ENCODE assay signal across 34 mouse cellular contexts in genomic region chr3:129742781-129743180, GRCm38 (mm10).
"Had no signal": no experiment of that assay in that cellular context is flagged by ENCODE, and none has a peak within 500 bp of the region (broad histone marks: within the 10 kb centered on the region; RNA-seq: fewer than 3 reads in every experiment).

No protein-coding gene starts in this region.

- H3K9me3 ChIP-seq: heart, embryonic 10.5 days; heart, embryonic 12.5 days; heart, embryonic 13.5 days; heart, embryonic 15.5 days; hindbrain, embryonic 10.5 days; hindbrain, embryonic 12.5 days; hindbrain, embryonic 13.5 days; hindbrain, embryonic 15.5 days; intestine, embryonic 15.5 days; kidney, embryonic 15.5 days had no signal

- H3K4me3 ChIP-seq: heart, embryonic 10.5 days; heart, embryonic 12.5 days; heart, embryonic 13.5 days; heart, embryonic 15.5 days; hindbrain, embryonic 10.5 days; hindbrain, embryonic 12.5 days; hindbrain, embryonic 13.5 days; hindbrain, embryonic 15.5 days; intestine, embryonic 15.5 days; kidney, embryonic 15.5 days; layer of hippocampus, adult 2 months had no signal

- DNase-seq: heart, postnatal 10 days; heart, postnatal 14 days; heart, postnatal 36 days; heart, postnatal 4 days; kidney, adult 18-20 months; kidney, adult 2 months; kidney, adult 8-10 months; kidney, adult 9 months; kidney, postnatal 10 days; kidney, postnatal 14 days; kidney, postnatal 25 days; kidney, postnatal 36 days; kidney, postnatal 4 days; layer of hippocampus, adult 9-11 months; layer of hippocampus, postnatal 36 days had no signal

- ATAC-seq: hindbrain, embryonic 16.5 days; hindbrain, postnatal 0 days; inflammation-experienced regulatory T-cells, adult 6 months; intestine, embryonic 15.5 days; intestine, embryonic 16.5 days; intestine, postnatal 0 days had no signal

- H3K27ac ChIP-seq: heart, embryonic 10.5 days; heart, embryonic 13.5 days; heart, embryonic 15.5 days; hindbrain, embryonic 10.5 days; hindbrain, embryonic 12.5 days; hindbrain, embryonic 13.5 days; hindbrain, embryonic 14.5 days; hindbrain, embryonic 15.5 days; hindbrain, postnatal 0 days; intestine, embryonic 15.5 days; kidney, embryonic 15.5 days; kidney, postnatal 0 days; layer of hippocampus, adult 2 months had no signal

- H3K9ac ChIP-seq: heart, embryonic 12.5 days; heart, embryonic 13.5 days; heart, embryonic 15.5 days; hindbrain, embryonic 12.5 days; hindbrain, embryonic 13.5 days; hindbrain, embryonic 14.5 days; hindbrain, embryonic 15.5 days; intestine, embryonic 15.5 days; kidney, embryonic 15.5 days had no signal

- H3K36me3 ChIP-seq: heart, embryonic 10.5 days; heart, embryonic 12.5 days; heart, embryonic 13.5 days; heart, embryonic 15.5 days; hindbrain, embryonic 10.5 days; hindbrain, embryonic 12.5 days; hindbrain, embryonic 13.5 days; hindbrain, embryonic 15.5 days; intestine, embryonic 15.5 days; kidney, embryonic 15.5 days had no signal

- H3K27me3 ChIP-seq: heart, embryonic 12.5 days; heart, embryonic 13.5 days; heart, embryonic 15.5 days; hindbrain, embryonic 12.5 days; hindbrain, embryonic 13.5 days; hindbrain, embryonic 15.5 days; intestine, embryonic 15.5 days; kidney, embryonic 15.5 days had no signal

- H3K4me2 ChIP-seq: heart, embryonic 11.5 days; heart, embryonic 12.5 days; heart, embryonic 13.5 days; heart, embryonic 15.5 days; hindbrain, embryonic 12.5 days; hindbrain, embryonic 13.5 days; hindbrain, embryonic 14.5 days; hindbrain, embryonic 15.5 days; intestine, embryonic 15.5 days; kidney, embryonic 15.5 days had no signal

- H3K4me1 ChIP-seq: heart, embryonic 10.5 days; heart, embryonic 12.5 days; heart, embryonic 13.5 days; heart, embryonic 15.5 days; hindbrain, embryonic 10.5 days; hindbrain, embryonic 12.5 days; hindbrain, embryonic 13.5 days; hindbrain, embryonic 15.5 days; intestine, embryonic 15.5 days; kidney, embryonic 15.5 days had no signal
